Mouse (Mus musculus): ENCODE data around the gene Tet3. TPM values are rescaled to one million over a fixed set of nuclear protein-coding genes. Genes with fewer than 3 reads are reported as not detected.
A peak's percentile ranks its signal among the peaks of the same experiment; 100 is the strongest.

Gene Tet3
- polyA plus RNA-seq, 1 experiment: 2.0 TPM

- Histone ChIP-seq H3K36me3 (ENCODE audit: control insufficient read depth, insufficient read depth, low read length) (no peaks in the 10 kb centered on the region), H3K4me1 (ENCODE audit: control insufficient read depth, insufficient read depth, low read length) (no peaks in the 10 kb centered on the region), H3K4me3 (ENCODE audit: control insufficient read depth, low read depth, low read length) (no peak overlapping the region), H3K27me3 (ENCODE audit: control insufficient read depth, insufficient read depth, low read length) (no peaks in the 10 kb centered on the region), H3K27ac (ENCODE audit: control insufficient read depth, insufficient read depth, low read depth, low read length) (no peak overlapping the region)
- TF ChIP-seq CTCF (IDR thresholded peaks at IDR 0.05; ENCODE audit: control insufficient read depth, insufficient read depth, insufficient replicate concordance, low read depth, low read length): no peak
- no peak for TF ChIP-seq POLR2A (IDR thresholded peaks at IDR 0.05; ENCODE audit: control insufficient read depth, low read depth, low read length)
Measured at GRCm38 (mm10) chr6:83385569-83386090, 73.3 kb downstream of the Tet3 start.

- Histone ChIP-seq H3K4me1 (ENCODE audit: control insufficient read depth, insufficient read depth, low read length) (no peaks in the 10 kb centered on the region), H3K4me3 (ENCODE audit: control insufficient read depth, low read depth, low read length) (no peak overlapping the region), H3K36me3 (ENCODE audit: control insufficient read depth, insufficient read depth, low read length) (no peaks in the 10 kb centered on the region), H3K27ac (ENCODE audit: control insufficient read depth, insufficient read depth, low read depth, low read length) (peak overlapping the region; percentile 12; the same call in 1 of the 2 replicates), H3K27me3 (ENCODE audit: control insufficient read depth, insufficient read depth, low read length) (no peaks in the 10 kb centered on the region)
- no peak for TF ChIP-seq CTCF (IDR thresholded peaks at IDR 0.05; ENCODE audit: control insufficient read depth, insufficient read depth, insufficient replicate concordance, low read depth, low read length)
Measured at GRCm38 (mm10) chr6:83381510-83382491, 77.1 kb downstream of the Tet3 start.

GRCm38 (mm10) chr6:83373704-83374300, 85.1 kb downstream of the Tet3 start:
- no peaks in the 10 kb centered on the region for H3K36me3 ChIP-seq (ENCODE audit: control insufficient read depth, insufficient read depth, low read length)
- H3K27me3 ChIP-seq (ENCODE audit: control insufficient read depth, insufficient read depth, low read length): no peaks in the 10 kb centered on the region
- no peaks in the 10 kb centered on the region for H3K4me1 ChIP-seq (ENCODE audit: control insufficient read depth, insufficient read depth, low read length)
- no peak overlapping the region for H3K4me3 ChIP-seq (ENCODE audit: control insufficient read depth, low read depth, low read length)
- H3K27ac ChIP-seq (ENCODE audit: control insufficient read depth, insufficient read depth, low read depth, low read length): no peak overlapping the region
- TF ChIP-seq POLR2A (IDR thresholded peaks at IDR 0.05; ENCODE audit: control insufficient read depth, low read depth, low read length) (no peak), CTCF (IDR thresholded peaks at IDR 0.05; ENCODE audit: control insufficient read depth, insufficient read depth, insufficient replicate concordance, low read depth, low read length) (no peak)

- H3K4me3 ChIP-seq (ENCODE audit: control insufficient read depth, low read depth, low read length): no peak overlapping the region
- no peak for TF ChIP-seq POLR2A (IDR thresholded peaks at IDR 0.05; ENCODE audit: control insufficient read depth, low read depth, low read length)
- no peak for TF ChIP-seq CTCF (IDR thresholded peaks at IDR 0.05; ENCODE audit: control insufficient read depth, insufficient read depth, insufficient replicate concordance, low read depth, low read length)
- H3K27me3 ChIP-seq (ENCODE audit: control insufficient read depth, insufficient read depth, low read length): no peaks in the 10 kb centered on the region
- H3K27ac ChIP-seq (ENCODE audit: control insufficient read depth, insufficient read depth, low read depth, low read length): no peak overlapping the region
- H3K36me3 ChIP-seq (ENCODE audit: control insufficient read depth, insufficient read depth, low read length): no peaks in the 10 kb centered on the region
- H3K4me1 ChIP-seq (ENCODE audit: control insufficient read depth, insufficient read depth, low read length): no peaks in the 10 kb centered on the region
Measured at GRCm38 (mm10) chr6:83371350-83371749, 87.5 kb downstream of the Tet3 start.

- no peaks in the 10 kb centered on the region for H3K27me3 ChIP-seq (ENCODE audit: control insufficient read depth, insufficient read depth, low read length)
- no peak overlapping the region for H3K27ac ChIP-seq (ENCODE audit: control insufficient read depth, insufficient read depth, low read depth, low read length)
- no peaks in the 10 kb centered on the region for H3K36me3 ChIP-seq (ENCODE audit: control insufficient read depth, insufficient read depth, low read length)
- no peak for TF ChIP-seq CTCF (IDR thresholded peaks at IDR 0.05; ENCODE audit: control insufficient read depth, insufficient read depth, insufficient replicate concordance, low read depth, low read length)
- no peak for TF ChIP-seq POLR2A (IDR thresholded peaks at IDR 0.05; ENCODE audit: control insufficient read depth, low read depth, low read length)
- no peaks in the 10 kb centered on the region for H3K4me1 ChIP-seq (ENCODE audit: control insufficient read depth, insufficient read depth, low read length)
- H3K4me3 ChIP-seq (ENCODE audit: control insufficient read depth, low read depth, low read length): no peak overlapping the region
Measured at GRCm38 (mm10) chr6:83370316-83370965, 88.4 kb downstream of the Tet3 start.

- TF ChIP-seq CTCF (IDR thresholded peaks at IDR 0.05; ENCODE audit: control insufficient read depth, insufficient read depth, insufficient replicate concordance, low read depth, low read length) (no peak), POLR2A (IDR thresholded peaks at IDR 0.05; ENCODE audit: control insufficient read depth, low read depth, low read length) (no peak)
- Histone ChIP-seq H3K36me3 (ENCODE audit: control insufficient read depth, insufficient read depth, low read length) (no peaks in the 10 kb centered on the region), H3K4me1 (ENCODE audit: control insufficient read depth, insufficient read depth, low read length) (no peaks in the 10 kb centered on the region), H3K27ac (ENCODE audit: control insufficient read depth, insufficient read depth, low read depth, low read length) (no peak overlapping the region), H3K27me3 (ENCODE audit: control insufficient read depth, insufficient read depth, low read length) (no peaks in the 10 kb centered on the region), H3K4me3 (ENCODE audit: control insufficient read depth, low read depth, low read length) (no peak overlapping the region)
Measured at GRCm38 (mm10) chr6:83363075-83363474, 95.8 kb downstream of the Tet3 start.
